Mouse (Mus musculus) urinary bladder, postnatal 10 days (tissue): ENCODE results near the gene Ep400.
A peak's percentile ranks its signal among the peaks of the same experiment; 100 is the strongest.

Experiments
- DNase-seq: peaks from one replicate; pipeline ENCODE4 v3.0.0; 2022; ENCODE audit warnings: low spot score

Ep400 gene

DNA sequence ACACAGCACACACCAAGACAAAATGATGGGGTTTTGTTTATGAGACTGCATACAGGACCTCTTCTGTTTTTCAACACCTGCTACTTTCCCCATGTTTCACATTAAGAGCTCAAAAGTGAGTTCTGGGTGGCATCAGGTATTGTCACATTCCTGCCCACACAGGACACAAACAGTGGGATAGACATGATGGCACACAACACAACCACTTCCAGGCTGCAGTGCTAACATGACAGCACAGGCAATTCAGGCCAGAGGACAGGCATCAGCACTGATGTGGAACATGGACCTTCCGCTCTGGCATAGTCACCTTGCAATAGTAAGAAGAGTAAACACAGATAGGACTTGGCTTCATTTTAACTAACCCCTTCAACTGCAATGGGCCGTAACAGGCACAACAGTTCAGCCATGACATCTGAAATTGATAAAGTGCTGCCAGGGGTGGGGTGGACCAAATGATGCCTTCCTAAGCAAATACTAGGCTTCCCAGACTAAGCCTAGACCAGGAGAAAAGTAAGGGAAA is 105.7 kb downstream of the Ep400 start:
- no peak for DNase-seq

DNA sequence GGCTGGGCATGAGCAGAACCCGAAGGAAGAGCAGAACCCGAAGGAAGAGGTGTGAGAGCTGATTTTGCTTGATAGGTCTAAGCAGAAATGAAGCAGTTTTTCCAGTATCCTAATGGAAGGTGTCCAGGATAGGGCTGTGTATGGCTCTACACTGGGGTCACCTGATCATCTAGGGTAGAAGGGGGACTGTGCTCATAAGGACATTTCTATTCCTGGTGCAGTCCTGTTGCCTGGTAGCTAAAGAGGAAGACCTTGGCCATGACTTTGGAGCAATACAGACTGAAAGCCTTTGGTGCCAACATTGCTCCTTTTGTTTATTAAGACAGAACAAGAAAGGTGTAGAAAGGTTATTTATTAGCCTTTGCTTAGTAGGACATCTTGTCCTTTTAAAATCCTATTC is 106.5 kb downstream of the Ep400 start:
- no peak for DNase-seq

DNA sequence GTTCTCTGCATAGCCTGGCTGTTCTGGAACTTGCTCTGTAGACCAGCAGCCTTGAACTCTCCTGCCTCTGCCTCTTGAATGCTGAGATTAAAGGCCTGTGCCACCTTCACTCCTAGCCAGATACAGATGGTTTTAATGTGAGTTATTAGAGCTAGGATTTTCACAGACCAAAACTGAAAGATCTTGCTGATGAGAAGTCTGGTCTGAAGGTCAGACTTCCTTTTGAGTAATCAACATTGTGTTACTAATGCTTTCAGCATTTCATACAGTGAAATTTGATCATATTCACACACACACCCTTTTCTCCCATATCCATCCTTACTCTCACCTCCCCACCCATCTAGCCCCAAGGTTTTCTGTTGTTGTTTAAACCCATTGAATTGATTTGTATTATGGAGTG is 110.8 kb downstream of the Ep400 start:
- no peak for DNase-seq

DNA sequence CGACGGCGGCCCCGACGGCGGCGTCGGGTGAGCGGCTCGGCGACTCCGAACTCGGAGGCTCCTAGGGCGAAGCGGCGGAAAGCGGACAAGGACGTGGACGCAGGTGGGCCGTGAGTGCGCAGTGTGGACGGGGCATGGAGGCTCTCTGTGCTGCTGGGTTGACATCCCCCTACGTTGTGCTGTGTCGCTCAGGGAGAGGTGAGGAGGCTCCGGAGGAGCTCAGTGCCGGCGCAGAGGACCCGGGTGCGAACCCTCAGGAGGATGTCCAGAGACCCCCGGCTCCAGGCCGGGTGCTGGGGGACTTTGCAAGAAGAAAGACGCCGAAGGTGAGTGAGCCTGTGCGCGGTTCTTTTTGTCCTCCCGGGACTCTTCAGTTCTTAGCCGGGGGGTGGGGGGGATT is 116.8 kb downstream of the Ep400 start:
- DNase-seq = no peak

DNA sequence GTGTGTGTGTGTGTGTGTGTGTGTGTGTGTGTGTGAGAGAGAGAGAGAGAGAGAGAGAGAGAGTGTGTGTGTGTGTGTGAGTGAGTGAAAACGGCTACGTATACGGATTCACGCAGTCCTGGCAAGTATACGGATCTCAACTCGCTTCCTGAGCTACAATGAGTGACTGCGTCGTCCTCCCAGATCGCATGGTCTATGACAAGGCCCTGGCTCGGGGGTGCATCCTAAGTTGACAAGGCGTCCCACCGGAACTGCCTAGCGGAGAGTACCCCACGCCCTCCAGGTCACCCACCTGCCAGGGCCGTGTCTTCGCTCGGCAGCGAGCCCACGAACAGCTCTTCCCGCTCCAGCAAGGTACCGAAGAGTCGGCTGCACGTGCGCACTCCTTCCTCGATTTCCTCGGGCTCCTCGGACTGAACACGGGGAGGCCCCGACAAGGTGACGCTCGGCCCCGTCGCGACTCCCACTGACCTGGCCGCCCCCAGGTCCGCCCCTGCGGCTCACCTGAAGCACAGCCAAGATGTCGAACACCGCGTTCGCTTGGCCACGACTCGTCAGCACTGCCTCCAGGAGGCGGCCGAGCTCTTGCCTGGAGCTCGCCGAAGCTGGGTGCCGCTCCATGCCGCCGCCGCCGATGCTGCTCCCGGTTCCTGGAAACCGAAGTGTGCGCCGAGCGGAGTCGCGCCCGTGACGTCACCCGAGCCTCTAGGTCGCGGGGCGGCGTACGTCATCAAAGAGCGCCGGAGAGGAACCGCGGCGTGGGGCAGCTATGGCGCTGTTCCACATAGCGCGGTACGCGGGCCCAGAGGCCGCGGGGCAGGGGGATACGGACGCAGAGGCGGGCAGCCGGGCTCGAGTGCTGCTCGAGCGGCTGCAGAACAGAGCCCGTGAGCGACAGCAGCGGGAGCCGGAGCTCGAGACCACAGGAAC is 117.5 kb downstream of the Ep400 start, which contains the start of the genes Noc4l and Ddx51:
Gene Noc4l (minus strand): TSS at position 699 of the 930 bp plus-strand sequence.
Gene Ddx51 (plus strand): TSS at position 733 of the 930 bp plus-strand sequence.
- peak; percentile 92 for DNase-seq

DNA sequence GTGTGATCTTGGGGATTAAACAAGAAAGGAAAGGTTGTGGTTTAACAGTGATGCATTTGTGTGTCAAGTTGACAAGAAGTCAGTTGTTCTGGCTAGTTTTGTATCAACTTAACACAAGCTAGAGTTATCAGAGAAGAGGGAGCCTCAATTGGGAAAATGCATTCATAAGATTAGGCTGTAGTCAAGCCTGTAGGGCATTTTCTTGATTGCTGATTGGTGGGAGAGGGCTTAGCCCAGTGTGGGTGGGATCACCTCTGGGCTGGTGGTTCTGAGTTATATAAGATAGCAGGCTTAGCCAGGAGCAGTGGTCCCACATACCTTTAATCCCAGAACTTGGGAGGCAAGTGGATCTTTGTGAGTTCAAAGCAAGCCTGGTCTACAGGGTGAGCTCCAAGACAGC is 124.1 kb downstream of the Ep400 start:
- DNase-seq = no peak

DNA sequence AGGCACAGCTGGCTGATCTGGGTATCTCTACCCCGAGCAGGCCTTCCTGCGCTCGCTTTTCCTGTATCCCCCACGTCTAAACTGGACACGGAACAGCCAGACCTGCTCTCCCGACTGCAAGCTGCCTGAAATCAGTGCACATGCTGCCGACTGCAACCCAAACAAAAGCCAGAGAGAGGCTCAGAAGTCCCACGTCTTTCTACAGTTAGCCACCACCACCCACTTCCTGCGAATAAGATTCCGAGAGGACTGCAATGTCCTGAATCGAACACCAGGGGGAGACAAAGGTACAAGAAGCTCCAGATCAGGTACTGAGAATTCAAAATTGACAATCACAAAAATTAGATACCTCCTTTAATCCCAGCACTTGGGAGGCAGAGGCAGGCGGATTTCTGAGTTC is 131.1 kb downstream of the Ep400 start:
- DNase-seq = no peak

DNA sequence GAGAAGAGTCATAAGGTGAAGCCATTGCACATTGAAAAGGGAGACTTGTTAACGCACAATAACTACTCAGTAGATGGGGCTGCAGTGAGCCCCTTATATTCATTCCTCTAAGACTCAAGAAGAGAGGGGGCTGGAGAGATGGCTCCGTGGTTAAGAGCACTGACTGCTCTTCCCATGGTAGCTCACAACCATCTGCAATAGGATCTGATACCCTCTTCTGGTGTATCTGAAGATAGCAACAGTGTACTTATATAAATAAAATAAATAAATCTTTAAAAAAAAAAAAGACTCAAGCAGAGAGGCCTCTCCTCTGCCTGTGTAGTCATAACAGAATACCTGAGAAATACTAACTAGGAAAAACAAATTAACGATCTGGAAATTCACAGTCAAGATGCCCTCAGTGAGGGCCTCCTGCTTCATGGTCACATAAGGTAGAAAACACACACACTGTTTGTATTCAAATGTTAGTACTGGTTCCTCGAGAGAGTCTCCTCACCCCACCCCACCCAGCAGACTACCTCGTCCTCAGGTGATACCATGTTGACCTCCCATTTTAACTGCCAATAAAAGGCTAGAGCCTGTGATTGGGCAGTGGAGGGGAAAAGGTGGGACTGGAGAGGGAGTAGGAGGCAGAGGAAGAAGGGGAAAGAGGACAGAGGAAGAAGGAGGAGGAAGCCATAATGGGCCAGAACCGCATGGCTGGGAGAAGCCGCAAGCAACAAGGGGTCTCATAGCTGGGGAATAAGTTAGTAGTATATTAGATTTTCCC is 132.0 kb downstream of the Ep400 start:
- no peak for DNase-seq

DNA sequence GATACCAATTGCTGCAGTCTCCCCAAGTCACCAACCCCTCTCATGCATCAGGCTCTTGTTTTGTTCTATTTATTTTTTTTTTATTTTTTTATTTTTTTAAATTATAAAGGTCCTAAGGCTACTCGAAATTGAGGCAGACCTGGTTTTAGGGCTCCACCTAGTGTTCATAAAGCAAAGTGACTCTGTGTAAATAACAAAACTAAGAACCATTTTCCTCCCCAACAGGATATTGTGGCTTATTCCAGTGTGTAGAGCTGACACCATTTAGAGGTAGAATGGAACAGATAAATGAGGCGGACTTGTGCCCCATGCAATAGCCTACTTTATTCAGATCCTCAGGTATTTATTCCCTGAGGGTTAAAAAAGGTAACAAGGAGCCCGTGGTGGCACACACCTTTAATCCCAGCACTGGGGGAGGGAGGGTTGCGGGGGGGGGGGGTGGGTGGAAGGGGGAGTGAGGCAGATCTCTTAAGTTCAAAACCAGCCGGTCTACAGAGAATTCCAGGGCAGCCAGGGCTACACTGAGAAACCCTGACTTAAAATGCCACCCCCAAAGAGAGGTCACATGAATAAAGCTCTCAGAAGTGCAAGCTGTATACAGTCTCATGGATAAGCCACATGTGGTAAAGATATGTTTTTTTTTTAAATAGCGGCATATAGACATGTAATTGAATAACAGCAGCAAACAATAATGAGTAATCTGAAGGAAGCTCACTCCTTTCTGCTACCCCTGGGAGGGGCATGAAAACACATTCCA is 134.4 kb downstream of the Ep400 start:
- no peak for DNase-seq

DNA sequence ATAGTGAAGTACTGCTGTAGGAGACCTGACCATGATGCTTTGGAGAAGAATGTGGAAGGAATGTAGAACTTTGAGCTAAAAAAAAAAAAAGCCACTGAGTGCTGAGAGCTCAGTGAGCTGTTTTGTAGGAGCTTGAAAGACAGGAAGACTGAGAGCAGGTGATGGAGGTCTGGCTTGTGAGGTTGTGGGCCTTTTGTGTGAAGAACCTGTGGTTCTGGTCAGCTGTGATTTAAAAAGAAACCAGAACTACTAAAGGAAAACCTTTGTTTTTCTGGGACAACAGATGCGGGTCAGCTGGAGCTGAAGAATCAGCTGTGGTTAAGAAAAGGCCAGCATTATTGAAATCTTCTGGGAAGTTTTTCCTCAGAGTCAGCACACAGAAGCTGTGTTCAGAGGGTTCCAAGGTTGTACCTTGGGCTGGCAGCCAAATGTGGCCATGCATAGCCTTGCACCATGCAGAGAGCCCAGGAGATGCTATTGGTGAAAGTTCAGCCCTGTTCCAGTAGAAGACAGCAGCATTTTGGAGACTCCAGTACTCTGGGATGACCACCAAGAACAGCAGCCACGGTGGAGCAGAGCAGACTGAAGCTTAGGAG is 140.9 kb downstream of the Ep400 start:
- DNase-seq = no peak

DNA sequence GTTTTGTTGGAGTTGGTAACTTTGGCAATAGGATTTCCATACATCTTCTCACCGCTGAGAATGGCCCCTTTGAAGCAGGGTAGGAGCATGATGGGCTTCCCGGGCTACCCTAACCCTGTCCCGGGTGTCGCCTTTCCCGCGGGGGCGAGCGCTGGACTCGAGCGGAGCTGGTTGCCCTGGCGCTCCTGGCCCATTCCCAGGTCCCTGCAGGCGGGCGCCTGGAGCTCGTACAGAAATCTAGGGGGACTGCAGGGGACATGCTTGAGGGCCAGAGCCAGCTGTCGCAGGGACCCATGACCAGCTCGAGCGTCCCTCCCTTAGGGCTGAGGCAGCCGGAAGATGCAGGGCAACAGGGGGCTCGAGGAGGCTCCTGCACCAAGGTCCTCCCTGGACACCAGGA is 142.4 kb downstream of the Ep400 start:
- no peak for DNase-seq

DNA sequence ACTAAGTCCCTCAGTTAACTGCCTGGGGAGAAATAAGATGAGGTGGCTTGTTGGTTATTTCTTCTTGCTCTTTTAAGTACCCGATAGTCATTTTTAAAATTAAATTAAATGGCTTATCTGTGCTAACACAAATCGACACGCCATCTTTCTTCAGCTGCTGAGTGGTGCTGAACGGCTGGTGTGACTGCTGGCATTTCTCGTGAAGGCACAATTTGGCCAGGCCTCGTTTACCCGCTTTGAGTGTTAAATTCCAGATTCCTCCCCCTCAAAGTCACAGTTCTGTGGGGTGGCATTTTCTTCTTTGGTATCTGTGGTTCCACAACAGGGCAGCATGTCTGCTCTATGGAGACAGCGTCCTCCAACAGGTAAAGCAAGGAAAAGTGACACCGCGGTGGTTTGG is 143.2 kb downstream of the Ep400 start:
- no peak for DNase-seq

DNA sequence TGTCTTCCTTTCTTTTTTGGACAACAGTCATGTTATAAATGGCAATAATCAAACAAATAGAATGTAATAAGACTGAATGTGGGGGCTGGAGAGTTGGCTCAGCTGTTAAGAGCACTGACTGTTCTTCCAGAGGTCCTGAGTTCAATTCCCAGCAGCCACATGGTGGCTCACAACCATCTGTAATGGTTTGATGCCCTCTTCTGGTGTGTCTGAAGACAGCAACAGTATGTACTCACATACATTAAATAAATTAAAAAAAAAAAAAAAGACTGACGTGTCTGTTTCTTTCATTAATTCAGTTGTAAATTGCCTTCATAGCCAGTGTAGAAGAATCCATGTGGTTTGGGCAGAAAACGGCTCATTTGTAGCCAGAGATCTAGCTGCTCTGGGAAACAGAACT is 146.2 kb downstream of the Ep400 start:
- DNase-seq = no peak

DNA sequence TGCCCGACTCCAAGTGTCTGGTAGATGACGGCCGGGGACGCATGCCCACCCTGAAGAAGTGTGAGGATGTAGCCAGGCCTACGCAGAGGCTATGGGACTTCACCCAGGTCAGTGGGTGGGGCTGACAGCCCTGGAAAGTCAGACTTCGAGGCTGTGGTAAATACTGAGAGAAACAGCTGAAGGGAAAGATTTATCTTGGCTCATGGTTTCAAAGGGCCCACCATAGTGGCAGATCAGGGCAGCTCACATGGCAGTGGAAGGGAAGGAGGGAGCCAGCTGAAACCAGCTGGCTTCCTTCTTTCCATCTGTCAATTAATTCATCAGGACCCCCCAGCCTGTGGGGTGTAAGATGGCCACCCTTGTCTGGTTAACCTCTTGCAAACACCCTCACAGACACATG is 151.3 kb downstream of the Ep400 start:
- DNase-seq = no peak
